Mouse (Mus musculus) thymus, adult 2 months (tissue): ENCODE data around the gene Gm16223.

Experiments used
- CTCF ChIP-seq: fragments of 200-500 bp; IDR thresholded peaks from 2 replicates; pipeline ENCODE4 v1.5.1; 2012; ENCODE audit warnings: mild to moderate bottlenecking, control low read depth, low read length, moderate library complexity, borderline replicate concordance; ENCODE audit not compliant: control insufficient read depth, poor library complexity, insufficient read depth; ENCODE audit errors: extremely low read depth
- POLR2A ChIP-seq: fragments of 200-500 bp; IDR thresholded peaks from 2 replicates; pipeline ENCODE4 v1.6.1; 2012; ENCODE audit warnings: mild to moderate bottlenecking, low read length, control low read depth, moderate library complexity; ENCODE audit not compliant: control insufficient read depth, poor library complexity, insufficient read depth; ENCODE audit errors: extremely low read depth

DNA sequence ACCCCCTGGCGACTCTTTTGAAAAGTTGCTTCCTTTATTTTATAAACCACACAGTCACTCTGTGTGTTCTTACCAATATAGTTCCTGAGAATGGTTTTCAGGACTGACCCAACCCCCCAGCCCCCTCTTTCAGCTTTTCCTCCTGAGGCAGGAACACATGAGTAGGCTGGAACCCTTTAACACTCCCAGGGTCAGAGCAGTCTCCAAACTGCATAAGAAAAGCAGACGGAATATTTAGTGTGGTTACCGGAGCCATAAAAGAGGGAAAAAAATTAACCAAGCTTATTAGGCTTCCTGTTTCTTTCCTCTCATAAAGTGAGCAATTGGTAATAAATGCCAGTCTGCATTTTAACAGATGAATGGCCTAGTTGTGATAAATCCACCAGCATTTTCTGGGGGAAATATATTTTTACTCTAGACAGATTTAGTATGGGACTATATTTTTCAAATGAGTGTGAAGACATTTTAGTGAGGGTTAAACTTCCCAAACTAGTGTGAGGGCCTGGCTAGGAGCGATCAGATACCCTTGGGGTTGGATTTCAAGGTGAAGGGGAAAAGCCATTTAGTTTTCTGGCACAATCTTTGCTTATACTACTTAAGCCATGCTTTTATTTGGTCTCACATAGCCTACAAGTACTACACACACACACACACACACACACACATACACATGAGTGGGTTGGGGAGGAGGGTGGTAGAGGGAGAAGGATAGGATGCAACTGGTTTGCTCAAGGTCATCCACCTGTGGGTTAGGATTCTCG, 49.0 kb downstream of the Gm16223 start:
- TF ChIP-seq CTCF (no peak), POLR2A (no peak)
